Mouse (Mus musculus) small intestine, adult 2 months (tissue): ENCODE measurements around the gene Dglucy. TPM values are rescaled to one million over a fixed set of nuclear protein-coding genes. Genes with fewer than 3 reads are reported as not detected.

Source experiments
- H3K27ac ChIP-seq: fragments of 200-500 bp; 2 replicates; pipeline ENCODE4 v1.5.1; 2012; ENCODE audit warnings: low read depth, low read length, control low read depth, inconsistent platforms; ENCODE audit not compliant: insufficient read depth
- H3K27me3 ChIP-seq: fragments of 200-500 bp; 2 replicates; pipeline ENCODE4 v1.6.1; 2012; ENCODE audit warnings: mild to moderate bottlenecking, moderate library complexity, low read length, inconsistent platforms; ENCODE audit not compliant: control insufficient read depth, insufficient read depth
- H3K36me3 ChIP-seq: fragments of 200-500 bp; 2 replicates; pipeline ENCODE4 v1.6.1; 2012; ENCODE audit warnings: mild to moderate bottlenecking, low read length, control low read depth, inconsistent platforms; ENCODE audit not compliant: control insufficient read depth, insufficient read depth
- H3K4me1 ChIP-seq: fragments of 200-500 bp; 2 replicates; pipeline ENCODE4 v1.6.1; 2012; ENCODE audit warnings: low read length, inconsistent platforms, mixed read lengths; ENCODE audit not compliant: control insufficient read depth, insufficient read depth, insufficient read length
- H3K4me3 ChIP-seq: fragments of 200-500 bp; 2 replicates; pipeline ENCODE4 v1.5.1; 2012; ENCODE audit warnings: low read depth, mild to moderate bottlenecking, control low read depth, inconsistent platforms, low read length, moderate library complexity
- CTCF ChIP-seq: fragments of 200-500 bp; IDR thresholded peaks from 2 replicates; pipeline ENCODE4 v1.5.1; 2012; ENCODE audit warnings: low read depth, mild to moderate bottlenecking, control low read depth, inconsistent platforms, low read length, moderate library complexity, mixed read lengths; ENCODE audit not compliant: insufficient replicate concordance, insufficient read length; ENCODE audit errors: extremely low read depth
- POLR2A ChIP-seq: fragments of 200-500 bp; IDR thresholded peaks from 2 replicates; pipeline ENCODE4 v1.6.1; 2012; ENCODE audit warnings: low read depth, mild to moderate bottlenecking, control low read depth, inconsistent platforms, low read length, moderate library complexity
- WGBS: fragments of 180-500 bp; shearing (Covaris S2); methylation state at CpG from one replicate; pipeline ENCODE4 v1.1.7; 2018; 5-methylcytosine and 5-hydroxymethylcytosine counted together
- polyA plus RNA-seq: library from polyadenylated mRNA; depleted of rRNA; stranded (reverse); fragments of >200 nt; gene quantifications from 2 replicates; pipeline ENCODE4 v1.2.3, GENCODE M21; 2012

Dglucy gene
- polyA plus RNA-seq, 1 experiment: 21.8 TPM

GRCm38 (mm10) chr12:100878556-100878955 lies 99.7 kb downstream of the Dglucy start:
- 93% methylated on average over 16 of the region's 16 CpGs for WGBS
- H3K27ac ChIP-seq: no peak overlapping the region
- H3K4me3 ChIP-seq: no peak overlapping the region
- H3K27me3 ChIP-seq: no peaks in the 10 kb centered on the region
- H3K4me1 ChIP-seq: peaks cover 2% of the 10 kb centered on the region; the same call in 1 of the 2 replicates
- no peaks in the 10 kb centered on the region for H3K36me3 ChIP-seq
- TF ChIP-seq POLR2A (no peak), CTCF (no peak)

- Histone ChIP-seq H3K4me3 (no peak overlapping the region), H3K27ac (peak overlapping the region; percentile 26; the same call in 1 of the 2 replicates)
Observed at GRCm38 (mm10) chr12:100883168-100883567, 104.3 kb downstream of the Dglucy start.

DNA sequence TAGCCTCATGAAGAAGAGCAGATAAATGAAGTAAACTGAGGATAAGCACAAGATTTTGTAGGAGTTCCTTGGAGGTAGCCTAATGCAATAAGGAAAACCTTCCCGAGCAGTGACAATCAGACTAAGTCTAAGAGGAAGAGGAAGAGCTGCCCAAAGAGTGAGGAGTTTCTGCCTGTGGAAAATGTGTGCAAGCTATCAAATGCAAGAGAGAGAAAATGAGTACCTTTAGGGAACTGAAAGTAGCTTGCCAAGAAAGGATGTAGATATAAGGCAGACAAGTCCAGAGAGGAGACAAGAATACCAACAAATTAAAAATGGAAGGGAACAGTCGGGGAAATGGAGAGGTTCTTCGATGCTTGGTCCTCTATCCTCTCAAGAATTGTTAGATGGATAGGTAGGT lies 106.7 kb downstream of the Dglucy start:
- WGBS: 86% methylated on average over 3 of the region's 3 CpGs
- Histone ChIP-seq H3K27ac (no peak overlapping the region), H3K36me3 (no peaks in the 10 kb centered on the region), H3K4me3 (no peak overlapping the region), H3K4me1 (peaks cover 2% of the 10 kb centered on the region; the same call in 1 of the 2 replicates), H3K27me3 (no peaks in the 10 kb centered on the region)
- no peak for TF ChIP-seq CTCF
- TF ChIP-seq POLR2A: no peak

More at GRCm38 (mm10) chr12:100883168-100883567, 104.3 kb downstream of the Dglucy start:
- Histone ChIP-seq H3K4me1 (peaks cover 2% of the 10 kb centered on the region; the same call in 1 of the 2 replicates), H3K36me3 (no peaks in the 10 kb centered on the region), H3K27me3 (no peaks in the 10 kb centered on the region)
- TF ChIP-seq POLR2A: no peak
- TF ChIP-seq CTCF: no peak
- 23% methylated on average over 7 of the region's 7 CpGs for WGBS

DNA sequence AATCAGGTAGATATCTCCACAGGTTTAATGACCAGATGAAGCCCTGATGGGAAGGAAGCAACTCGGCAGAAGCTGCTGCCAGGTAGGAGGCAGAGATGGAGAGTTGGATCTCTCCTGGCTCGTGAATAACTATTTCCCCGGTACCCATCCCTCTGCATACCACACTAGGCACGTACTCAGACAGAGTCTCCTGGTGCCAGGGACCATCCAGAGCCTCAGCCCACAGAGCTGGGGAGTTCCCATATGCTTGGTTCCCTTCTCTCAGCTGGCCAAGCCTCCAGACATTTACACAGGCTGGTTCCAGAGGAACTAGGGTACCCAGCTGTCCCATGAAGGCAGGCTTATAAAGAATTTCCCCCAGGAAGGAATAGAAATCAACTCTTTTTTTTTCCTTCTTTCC lies 108.0 kb downstream of the Dglucy start:
- H3K27ac ChIP-seq: no peak overlapping the region
- H3K36me3 ChIP-seq: no peaks in the 10 kb centered on the region
- 76% methylated on average over 4 of the region's 4 CpGs for WGBS
- H3K27me3 ChIP-seq: no peaks in the 10 kb centered on the region
- peaks cover 2% of the 10 kb centered on the region; the same call in 1 of the 2 replicates for H3K4me1 ChIP-seq
- H3K4me3 ChIP-seq: no peak overlapping the region
- no peak for TF ChIP-seq CTCF
- no peak for TF ChIP-seq POLR2A

DNA sequence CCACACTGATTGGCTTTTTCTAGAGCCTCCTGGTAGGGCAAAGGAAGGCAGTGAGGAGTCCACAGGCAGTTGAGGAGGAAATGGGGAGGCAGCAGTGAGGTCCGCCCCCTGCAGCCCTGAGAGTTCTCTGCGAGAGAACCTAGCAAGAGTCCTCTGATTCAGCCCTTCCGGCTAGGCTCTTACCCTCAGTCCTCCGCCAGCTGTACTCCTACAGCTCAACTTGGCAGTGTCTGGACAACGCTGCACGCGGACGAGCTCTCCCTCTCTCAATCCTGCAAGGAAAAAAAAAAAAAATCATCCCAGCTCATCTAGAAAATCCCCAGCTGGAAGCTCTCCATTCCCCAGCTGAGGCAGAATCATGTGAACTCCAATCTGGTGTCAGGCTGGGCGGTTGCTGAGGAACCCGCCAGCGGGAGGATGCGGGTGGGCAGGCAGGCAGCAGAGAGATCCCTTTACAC lies 109.0 kb downstream of the Dglucy start:
- peaks cover 2% of the 10 kb centered on the region; the same call in 1 of the 2 replicates for H3K4me1 ChIP-seq
- no peaks in the 10 kb centered on the region for H3K36me3 ChIP-seq
- H3K27me3 ChIP-seq: no peaks in the 10 kb centered on the region
- 34% methylated on average over 12 of the region's 12 CpGs for WGBS
- TF ChIP-seq POLR2A (no peak), CTCF (no peak)
- no peak overlapping the region for H3K4me3 ChIP-seq
- no peak overlapping the region for H3K27ac ChIP-seq

GRCm38 (mm10) chr12:100890548-100890947 lies 111.7 kb downstream of the Dglucy start:
- H3K36me3 ChIP-seq: no peaks in the 10 kb centered on the region
- H3K27me3 ChIP-seq: no peaks in the 10 kb centered on the region
- no peak overlapping the region for H3K4me3 ChIP-seq
- H3K27ac ChIP-seq: no peak overlapping the region
- WGBS: 79% methylated on average over 3 of the region's 3 CpGs
- no peaks in the 10 kb centered on the region for H3K4me1 ChIP-seq
- TF ChIP-seq CTCF (no peak), POLR2A (no peak)

GRCm38 (mm10) chr12:100895504-100895903 lies 116.6 kb downstream of the Dglucy start:
- H3K27ac ChIP-seq: no peak overlapping the region
- TF ChIP-seq CTCF (no peak), POLR2A (no peak)
- no peak overlapping the region for H3K4me3 ChIP-seq

More at GRCm38 (mm10) chr12:100895504-100895903, 116.6 kb downstream of the Dglucy start:
- Histone ChIP-seq H3K27me3 (peaks cover 21% of the 10 kb centered on the region), H3K4me1 (peaks cover 12% of the 10 kb centered on the region), H3K36me3 (no peaks in the 10 kb centered on the region)
- 10% methylated on average over 2 of the region's 2 CpGs for WGBS
